Mouse (Mus musculus) gastrocnemius, adult 2 months (tissue): ENCODE measurements around the gene Sat2. TPM values are rescaled to one million over a fixed set of nuclear protein-coding genes. Genes with fewer than 3 reads are reported as not detected.
A peak's percentile ranks its signal among the peaks of the same experiment; 100 is the strongest.
"Not testable (repeated sequence)": the region's sequence is repeated elsewhere in the genome, so short reads cannot be mapped to it uniquely, and the experiment has no call there.

ENCODE experiments used
- DNase-seq: peaks from one replicate; pipeline ENCODE4 v3.0.0; 2022
- H3K27ac ChIP-seq: fragments of 200-600 bp; 2 replicates; pipeline ENCODE4 v1.8.1; 2022; ENCODE audit warnings: mild to moderate bottlenecking
- H3K4me3 ChIP-seq: fragments of 200-600 bp; 2 replicates; pipeline ENCODE4 v1.8.1; 2022; ENCODE audit warnings: mild to moderate bottlenecking, moderate library complexity
- CTCF ChIP-seq: fragments of 200-600 bp; IDR thresholded peaks from 2 replicates; pipeline ENCODE4 v1.8.1; 2022; ENCODE audit warnings: antibody characterized with exemption, mild to moderate bottlenecking, moderate library complexity
- intact Hi-C: fragments of 180-260 bp; cut with DNase I; formaldehyde crosslinking; loops from one replicate; pipeline ENCODE4 v1.15.1; 2025
- total RNA-seq, 2 experiments: library from RNA; stranded (reverse); gene quantifications; 2 replicates each; pipeline ENCODE4 v1.2.3; 2021

Sat2 gene
- total RNA-seq, 2 experiments from 2014 or later: 2.6 to 3.2 TPM

DNA sequence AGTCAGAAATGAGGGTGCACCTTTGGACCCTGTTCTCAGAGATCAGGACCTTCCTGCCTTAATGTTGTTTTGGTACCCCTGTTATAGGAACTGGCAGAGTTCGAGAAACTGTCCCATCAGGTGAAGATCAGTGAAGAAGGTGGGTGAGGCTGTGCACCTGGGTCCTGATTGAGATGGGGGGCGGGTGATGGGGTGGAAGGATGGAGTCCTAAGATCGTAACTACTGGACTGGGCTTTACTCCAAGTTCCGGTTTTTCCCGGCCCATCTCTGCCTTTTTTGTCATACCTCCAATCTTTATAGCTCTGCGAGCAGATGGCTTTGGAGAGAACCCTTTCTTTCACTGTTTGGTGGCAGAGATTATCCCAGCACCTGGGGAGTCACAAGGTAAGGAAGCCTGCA, 582 bp downstream of the Sat2 start:
- TF ChIP-seq CTCF: no peak
- intact Hi-C loops: no loop called here
- Histone ChIP-seq H3K4me3 (peak overlapping the region; percentile 87), H3K27ac (peak overlapping the region; percentile 91)
- no peak for DNase-seq

DNA sequence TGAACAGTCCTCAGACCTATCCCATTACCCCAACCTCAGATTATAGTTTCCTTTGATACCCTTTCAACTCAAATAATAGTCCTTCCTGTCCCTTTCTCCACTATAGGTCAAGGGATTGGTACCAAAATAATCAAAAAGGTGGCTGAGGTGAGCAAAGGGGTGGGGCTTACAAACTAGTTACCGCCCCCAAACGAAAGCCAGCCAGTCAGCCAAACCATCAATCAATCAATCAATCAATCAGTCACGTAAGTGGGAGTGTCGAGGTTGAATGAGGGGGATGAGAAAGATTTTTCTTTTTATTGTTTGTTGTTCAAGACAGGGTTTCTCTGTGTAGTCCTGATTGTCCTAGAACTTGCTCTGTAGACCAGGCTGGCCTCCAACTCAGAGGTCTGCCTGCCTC, 1.2 kb downstream of the Sat2 start:
- no peak overlapping the region; the same call in 1 of the 2 replicates for H3K4me3 ChIP-seq
- intact Hi-C loops: no loop called here
- no peak for TF ChIP-seq CTCF

DNA sequence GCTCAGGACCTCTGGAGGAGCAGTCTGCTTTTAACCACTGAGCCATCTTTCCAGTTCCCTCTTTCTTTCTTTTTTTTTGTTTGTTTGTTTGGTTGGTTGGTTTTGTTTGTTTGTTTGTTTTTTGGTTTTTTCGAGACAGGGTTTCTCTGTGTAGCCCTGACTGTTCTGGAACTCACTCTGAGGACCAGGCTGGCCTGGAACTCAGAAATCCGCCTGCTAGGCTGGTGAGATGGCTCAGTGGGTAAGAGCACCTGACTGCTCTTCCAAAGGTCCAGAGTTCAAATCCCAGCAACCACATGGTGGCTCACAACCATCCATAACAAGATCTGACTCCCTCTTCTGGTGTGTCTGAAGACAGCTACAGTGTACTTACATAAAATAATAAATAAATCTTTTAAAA, 2.5 kb downstream of the Sat2 start:
- DNase-seq, H3K27ac ChIP-seq, intact Hi-C loops, H3K4me3 ChIP-seq: not testable (repeated sequence)

More for the DNA sequence above, 1.2 kb downstream of the Sat2 start:
- peak overlapping the region; percentile 91; the same call in 1 of the 2 replicates for H3K27ac ChIP-seq
- DNase-seq: no peak

DNA sequence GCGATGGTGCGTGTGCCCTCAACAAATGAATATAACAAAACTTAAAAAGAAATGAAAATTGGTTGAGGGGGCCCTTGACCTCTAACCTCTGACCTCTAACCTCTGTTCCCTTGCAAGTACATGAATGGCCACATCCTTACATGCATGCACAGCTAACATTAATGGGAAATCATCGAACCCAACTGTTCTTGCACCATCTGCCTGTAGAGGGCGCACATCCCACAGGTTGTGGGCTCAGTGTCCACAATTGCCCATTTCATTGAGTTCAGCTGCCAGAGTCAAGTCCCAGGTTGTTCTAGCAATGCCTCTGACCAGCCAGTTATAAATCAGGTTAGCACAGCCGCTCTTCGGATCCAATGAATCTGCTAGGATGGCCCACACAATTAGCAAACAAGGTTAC, 6.5 kb downstream of the Sat2 start:
- H3K4me3 ChIP-seq: no peak overlapping the region
- DNase-seq: peak; percentile 77
- peak; percentile 91 for TF ChIP-seq CTCF
- intact Hi-C loops: loop anchor here (2.0 kb wide), 1 partner anchor 29 kb away; no protein-coding TSS in a partner anchor
- H3K27ac ChIP-seq: no peak overlapping the region

DNA sequence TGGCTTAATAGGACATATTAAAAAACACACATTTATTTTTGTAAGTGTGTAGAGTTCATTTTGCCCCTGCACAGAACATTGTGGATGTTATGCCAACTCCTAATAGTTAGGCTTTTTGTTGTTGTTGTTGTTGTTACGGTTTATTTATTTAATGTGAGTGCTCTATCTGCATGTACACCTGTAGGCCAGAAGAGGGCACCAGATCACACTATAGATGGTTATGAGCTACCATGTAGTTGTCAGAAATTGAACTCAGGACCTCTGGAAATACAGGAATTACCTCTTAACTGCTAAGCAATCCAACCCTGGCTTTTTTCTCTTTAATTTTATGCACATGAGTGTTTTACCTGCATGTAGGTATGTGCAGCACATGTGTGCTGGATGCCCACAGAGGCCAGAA, 8.0 kb downstream of the Sat2 start:
- Histone ChIP-seq H3K27ac (no peak overlapping the region), H3K4me3 (no peak overlapping the region)
- peak; percentile 72 for TF ChIP-seq CTCF
- DNase-seq: no peak
- intact Hi-C loops: loop anchor here (2.0 kb wide), 1 partner anchor 27 kb away; no protein-coding TSS in a partner anchor

DNA sequence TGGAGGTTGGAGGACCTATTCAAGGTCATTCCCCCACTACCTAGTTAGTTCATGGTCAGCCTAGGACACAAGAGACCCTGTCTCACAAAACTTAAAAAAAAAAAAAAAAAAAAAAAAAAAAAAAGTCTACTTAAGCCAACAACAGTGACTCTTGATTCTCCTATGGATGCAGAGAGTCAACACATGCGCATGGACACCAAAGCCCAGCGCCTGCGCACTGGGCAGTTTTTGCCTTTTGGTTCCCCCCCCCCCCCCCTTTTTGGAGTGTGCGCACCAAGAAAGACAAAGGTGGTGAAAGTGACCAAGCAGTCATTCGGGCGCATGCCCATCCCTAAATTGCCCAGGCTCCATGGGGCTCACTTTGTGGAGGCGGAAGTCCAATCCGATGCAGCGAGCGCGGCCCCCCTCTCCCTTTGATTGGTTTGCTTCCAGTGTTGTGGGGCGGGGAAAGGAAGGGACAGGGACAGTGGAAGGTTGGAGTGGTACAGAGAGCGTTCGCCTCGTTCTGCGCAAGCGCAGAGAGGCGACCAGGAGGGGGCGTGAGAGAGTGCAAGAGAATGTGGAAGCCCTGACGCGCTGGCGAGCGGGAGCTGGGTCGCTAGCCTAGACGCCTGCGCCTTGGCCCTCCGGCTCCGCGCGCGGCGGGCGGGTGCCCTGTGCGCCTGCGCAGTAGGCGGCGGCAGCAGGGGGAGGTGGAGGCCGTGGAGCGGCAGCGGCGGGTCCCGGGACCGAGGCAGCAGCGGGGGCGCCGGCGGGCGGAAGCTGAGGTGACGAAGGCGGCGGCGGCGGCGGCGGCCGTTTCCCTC, 10.7 kb downstream of the Sat2 start, which contains the start of gene Fxr2:
TSS of gene Fxr2 (plus strand) at position 707 of the 806 bp plus-strand sequence.
- intact Hi-C loops: no loop called here
- Histone ChIP-seq H3K27ac (peak within 1 kb of the TSS; percentile 94), H3K4me3 (peak within 1 kb of the TSS; percentile 97)
- peak; percentile 100 for DNase-seq
- peak; percentile 86 for TF ChIP-seq CTCF

DNA sequence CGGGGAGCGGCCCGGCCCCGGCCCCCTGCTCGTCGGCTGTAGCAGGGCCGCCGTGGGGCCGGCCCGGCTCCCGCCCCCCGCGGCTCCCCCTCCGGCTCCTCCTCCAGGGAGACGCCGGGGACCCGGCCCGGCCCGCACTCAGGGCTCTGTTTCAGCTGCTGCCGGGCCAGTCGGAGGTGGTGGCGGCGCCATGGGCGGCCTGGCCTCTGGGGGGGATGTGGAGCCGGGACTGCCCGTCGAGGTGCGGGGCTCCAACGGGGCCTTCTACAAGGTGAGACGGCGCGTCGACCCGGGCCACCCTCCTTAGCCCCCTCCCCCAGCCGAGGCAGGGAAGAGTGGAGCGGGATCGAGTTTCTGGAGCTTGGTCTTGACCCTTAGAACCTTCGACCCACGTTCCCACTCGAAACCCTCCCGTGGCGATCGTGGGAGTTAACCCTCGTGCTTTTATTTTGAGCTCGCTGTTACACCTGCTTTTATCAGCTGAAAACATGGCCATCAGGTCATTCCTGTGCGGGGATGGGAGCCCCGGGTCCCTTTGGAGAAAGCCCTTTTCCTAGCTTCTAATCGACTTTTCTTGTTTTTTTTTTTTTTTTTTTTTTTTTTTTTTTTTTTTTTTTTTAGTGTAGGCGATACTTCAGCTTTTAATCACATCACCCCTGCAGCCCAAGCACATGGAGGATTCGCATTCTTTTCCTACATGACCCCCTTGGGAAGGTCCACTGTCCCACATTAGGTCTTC, 11.5 kb downstream of the Sat2 start:
- intact Hi-C loops: no loop called here
- peak overlapping the region; percentile 94 for H3K27ac ChIP-seq
- no peak for TF ChIP-seq CTCF
- H3K4me3 ChIP-seq: peak overlapping the region; percentile 97
- DNase-seq: peak; percentile 87

DNA sequence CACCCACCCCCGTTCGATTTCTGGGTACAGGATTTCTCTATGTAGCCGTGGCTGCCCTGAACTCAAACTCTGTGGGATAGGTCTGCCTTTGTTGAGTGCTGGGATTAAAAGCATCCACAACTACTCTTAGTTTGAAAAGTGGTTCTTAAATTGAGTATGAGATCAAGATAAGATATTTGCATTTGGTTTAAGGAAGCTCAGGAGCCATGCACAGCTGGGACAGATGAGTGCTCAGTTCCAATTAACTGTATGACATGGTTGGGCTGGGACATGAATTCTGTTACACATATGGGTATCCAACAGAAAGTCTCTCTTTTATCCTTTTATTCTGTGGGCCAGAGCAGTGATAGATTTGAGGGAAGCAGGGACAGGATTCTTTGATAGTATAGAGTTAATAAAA, 13.6 kb downstream of the Sat2 start:
- intact Hi-C loops: no loop called here
- 0 out of 2 replicates have a peak overlapping the region, but pooled peaks have one; percentile 2 for H3K4me3 ChIP-seq
- no peak overlapping the region for H3K27ac ChIP-seq
- DNase-seq: no peak
- no peak for TF ChIP-seq CTCF

DNA sequence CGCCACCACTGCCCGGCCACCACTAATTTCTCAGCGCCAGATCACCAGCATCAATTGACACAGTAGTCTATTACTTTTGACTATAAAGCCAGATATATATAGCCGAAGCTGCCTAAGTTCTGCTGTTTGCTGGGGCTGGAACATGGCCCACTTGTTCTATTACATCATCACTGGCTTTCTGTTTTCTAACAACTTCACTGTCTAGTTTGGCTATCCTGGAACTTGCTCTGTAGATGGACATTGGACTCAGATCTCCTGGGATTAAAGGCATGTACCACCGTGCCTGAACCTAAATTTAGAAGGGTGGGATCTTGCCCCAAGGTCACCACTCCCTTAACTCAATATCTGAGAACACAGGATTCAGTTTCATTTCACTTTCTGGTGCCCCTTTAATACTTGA, 24.0 kb downstream of the Sat2 start:
- intact Hi-C loops: no loop called here
- no peak for TF ChIP-seq CTCF
- H3K27ac ChIP-seq: no peak overlapping the region
- no peak for DNase-seq
- H3K4me3 ChIP-seq: no peak overlapping the region

DNA sequence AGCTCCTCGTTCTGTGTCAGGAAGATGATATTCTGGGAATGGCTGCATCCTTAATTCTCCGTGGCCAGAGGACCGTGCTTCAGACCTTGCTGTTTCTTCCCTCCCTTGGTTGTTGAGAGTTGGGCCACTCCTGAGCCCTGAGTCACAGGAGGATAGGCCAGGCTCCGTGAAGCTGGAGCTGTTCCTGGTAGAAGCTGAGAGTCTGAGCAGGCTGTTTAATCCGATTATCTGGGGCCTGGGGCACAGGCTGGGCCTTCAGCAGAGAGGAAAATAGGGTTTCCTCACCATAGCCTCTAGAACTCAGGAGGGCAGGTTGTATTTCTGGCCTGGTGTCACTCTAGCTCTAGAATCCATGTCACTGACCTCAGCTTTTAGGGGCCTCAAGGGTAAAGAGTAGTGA, 31.6 kb downstream of the Sat2 start:
- intact Hi-C loops: no loop called here
- H3K27ac ChIP-seq: no peak overlapping the region
- H3K4me3 ChIP-seq: no peak overlapping the region
- TF ChIP-seq CTCF: no peak
- no peak for DNase-seq

DNA sequence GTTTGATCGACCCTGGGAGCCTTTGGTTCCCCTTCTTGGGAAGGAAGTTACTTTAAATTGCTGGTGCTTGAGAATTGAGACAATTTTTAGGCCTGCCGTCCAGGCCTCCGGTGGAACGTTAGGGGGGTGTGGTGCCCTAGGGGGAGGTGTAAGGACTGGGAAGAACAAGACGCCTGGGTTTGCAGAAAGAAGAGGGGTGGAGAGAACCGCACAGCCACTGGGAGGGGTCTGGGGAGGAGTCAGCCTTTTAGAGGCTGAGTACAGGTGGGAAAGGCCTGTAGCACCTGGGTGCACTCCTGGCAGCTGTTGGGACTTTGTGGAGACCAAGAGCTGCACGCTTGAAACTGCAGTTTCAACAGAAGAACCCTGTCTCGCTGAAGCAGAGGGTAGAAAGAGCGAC, 32.9 kb downstream of the Sat2 start:
- TF ChIP-seq CTCF: no peak
- no peak overlapping the region for H3K4me3 ChIP-seq
- no peak for DNase-seq
- intact Hi-C loops: no loop called here
- H3K27ac ChIP-seq: no peak overlapping the region

DNA sequence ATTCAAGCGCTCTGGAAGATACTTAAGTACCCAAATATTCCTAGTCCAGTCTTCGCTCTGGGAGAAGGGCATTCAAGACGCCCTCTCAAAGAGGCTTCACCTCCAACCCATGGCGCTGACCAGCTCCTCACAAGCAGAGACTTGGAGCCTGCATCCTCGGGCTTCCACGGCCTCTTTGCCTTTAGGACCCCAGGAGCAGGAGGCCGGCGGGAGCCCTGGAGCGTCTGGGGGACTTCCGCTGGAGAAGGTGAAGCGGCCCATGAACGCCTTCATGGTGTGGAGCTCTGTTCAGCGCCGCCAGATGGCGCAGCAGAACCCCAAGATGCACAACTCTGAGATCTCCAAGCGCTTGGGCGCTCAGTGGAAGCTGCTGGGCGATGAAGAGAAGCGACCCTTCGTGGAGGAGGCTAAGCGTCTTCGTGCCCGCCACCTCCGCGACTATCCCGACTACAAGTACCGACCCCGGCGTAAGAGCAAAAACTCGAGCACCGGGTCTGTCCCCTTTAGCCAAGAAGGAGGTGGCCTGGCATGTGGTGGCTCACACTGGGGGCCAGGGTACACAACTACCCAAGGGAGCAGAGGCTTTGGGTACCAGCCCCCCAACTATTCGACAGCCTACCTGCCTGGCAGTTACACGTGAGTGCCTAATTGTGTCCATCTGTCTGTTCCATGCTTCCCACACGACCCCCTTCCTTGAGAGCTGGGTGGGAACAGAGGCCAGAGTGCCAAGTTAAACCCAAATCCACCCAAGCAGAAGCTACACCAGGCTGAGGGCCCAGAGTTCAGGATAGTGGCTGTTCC, 33.6 kb downstream of the Sat2 start, which contains the start of gene Sox15:
TSS of gene Sox15 (plus strand) at position 51 of the 801 bp plus-strand sequence.
- Histone ChIP-seq H3K27ac (peak within 1 kb of the TSS; percentile 24; the same call in 1 of the 2 replicates), H3K4me3 (no peak within 1 kb of the TSS)
- intact Hi-C loops: loop anchor here (2.0 kb wide), 1 partner anchor 27 kb away; no protein-coding TSS in a partner anchor
- peak; percentile 72 for DNase-seq
- TF ChIP-seq CTCF: peak; percentile 87
